Mouse (Mus musculus): ENCODE data around the gene Prss44.

- TF ChIP-seq CTCF (IDR thresholded peaks at IDR 0.05; ENCODE audit: extremely low read depth, insufficient read length, insufficient replicate concordance, low read depth, low read length): no peak
- no peak for TF ChIP-seq POLR2A (IDR thresholded peaks at IDR 0.05; ENCODE audit: low read depth, low read length)
Observed at GRCm38 (mm10) chr9:110825832-110826231, 12.0 kb downstream of the Prss44 start.
